Mouse (Mus musculus) ES-E14 (cell line): ENCODE results near the gene Ctla2a. TPM values are rescaled to one million over a fixed set of nuclear protein-coding genes. Genes with fewer than 3 reads are reported as not detected.
"Not testable (repeated sequence)": the region's sequence is repeated elsewhere in the genome, so short reads cannot be mapped to it uniquely, and the experiment has no call there.

Experiments used
- DNase-seq: peaks from one replicate; pipeline ENCODE4 v3.0.0-alpha.2; 2013; ENCODE audit warnings: low read depth, low spot score
- H3K27ac ChIP-seq: 2 replicates; pipeline ENCODE4 v1.5.1; 2012; ENCODE audit warnings: low read depth, mild to moderate bottlenecking, low read length, moderate library complexity, mixed read lengths; ENCODE audit not compliant: poor library complexity, insufficient read depth, severe bottlenecking
- H3K36me3 ChIP-seq: 2 replicates; pipeline ENCODE4 v1.6.1; 2012; ENCODE audit warnings: mild to moderate bottlenecking, low read length, moderate library complexity, mixed read lengths; ENCODE audit not compliant: control insufficient read depth, poor library complexity, insufficient read depth, severe bottlenecking
- H3K4me1 ChIP-seq, 2 experiments: fragments of 150-350 bp in 1 of 2; sonication (generic) in 1 of 2; 2 replicates each; pipeline ENCODE4 v1.6.1; 2012; ENCODE audit warnings: low read length in 2 of 2, mild to moderate bottlenecking in 1 of 2, mixed read lengths in 1 of 2; ENCODE audit not compliant: control insufficient read depth in 2 of 2, insufficient read depth in 2 of 2, poor library complexity in 1 of 2
- H3K4me3 ChIP-seq, 2 experiments: fragments of 150-350 bp in 1 of 2; sonication (generic) in 1 of 2; 2 replicates each; pipeline ENCODE4 v1.5.1; 2012; ENCODE audit warnings: low read length in 2 of 2, low read depth in 1 of 2, mild to moderate bottlenecking in 1 of 2, mixed read lengths in 1 of 2; ENCODE audit not compliant: insufficient read depth in 1 of 2, poor library complexity in 1 of 2, severe bottlenecking in 1 of 2
- H3K9ac ChIP-seq: 2 replicates; pipeline ENCODE4 v1.6.1; 2012; ENCODE audit warnings: low read depth, mild to moderate bottlenecking, low read length, mixed read lengths; ENCODE audit not compliant: poor library complexity, insufficient read depth, severe bottlenecking
- H3K9me3 ChIP-seq: fragments of 150-350 bp; sonication (generic); 2 replicates; pipeline ENCODE4 v1.6.1; 2012; ENCODE audit warnings: low read depth, mild to moderate bottlenecking, low read length; ENCODE audit not compliant: control insufficient read depth, insufficient read depth
- CHD2 ChIP-seq: IDR thresholded peaks from 2 replicates; pipeline ENCODE4 v1.6.1; 2014; ENCODE audit warnings: mild to moderate bottlenecking, low read depth, low read length, inconsistent platforms
- HCFC1 ChIP-seq: IDR thresholded peaks from 2 replicates; pipeline ENCODE4 v1.6.1; 2012; ENCODE audit warnings: low read length, inconsistent platforms, borderline replicate concordance; ENCODE audit not compliant: insufficient read depth
- MAFK ChIP-seq: IDR thresholded peaks from 2 replicates; pipeline ENCODE4 v1.6.1; 2014; ENCODE audit warnings: mild to moderate bottlenecking, low read depth, low read length, inconsistent platforms; ENCODE audit not compliant: insufficient read depth
- ZC3H11A ChIP-seq: IDR thresholded peaks from 2 replicates; pipeline ENCODE4 v1.6.1; 2012; ENCODE audit warnings: low read depth, mild to moderate bottlenecking, inconsistent platforms, low read length, borderline replicate concordance
- ZNF384 ChIP-seq: IDR thresholded peaks from 2 replicates; pipeline ENCODE4 v1.6.1; 2012; ENCODE audit warnings: low read depth, low read length, inconsistent platforms
- in situ Hi-C, 2 experiments: fragments of 600-800 bp; cut with MboI; formaldehyde crosslinking; loops; one replicate each; pipeline ENCODE4 v1.15.1; 2025; ENCODE audit warnings: low sequenced_read_pairs in 2 of 2, inconsistent platforms in 1 of 2; ENCODE audit not compliant: unreplicated experiment in 2 of 2
- total RNA-seq: library from RNA; depleted of rRNA; stranded (reverse); fragments of 300-350 nt; gene quantifications from 2 replicates; pipeline ENCODE4 v1.2.3, GENCODE M21; 2012; rRNA removed

Gene Ctla2a
- total RNA-seq, 1 experiment = 10.2 TPM

DNA sequence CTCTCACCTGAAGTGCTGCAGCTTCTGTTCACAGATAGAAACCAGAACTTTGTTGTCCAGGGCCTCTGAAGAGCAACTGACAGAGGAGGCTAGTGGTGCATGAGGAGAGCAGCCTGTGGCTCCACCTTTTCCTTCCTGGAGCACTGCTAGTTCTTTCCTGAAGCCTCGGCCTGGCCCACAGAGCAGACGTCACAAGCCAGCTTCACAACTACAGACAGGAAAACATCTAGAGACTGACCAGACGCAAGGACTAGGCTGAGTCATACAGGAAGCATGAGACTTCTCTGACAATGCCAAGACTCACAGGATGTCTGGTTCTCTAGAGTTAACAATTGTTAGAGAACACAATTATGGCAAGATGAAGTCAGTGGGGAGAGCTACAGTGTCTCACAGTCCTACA, 39.1 kb downstream of the Ctla2a start, which contains the start of gene Ctla2b:
TSS of gene Ctla2b (minus strand) at position 120 of the 400 bp plus-strand sequence.
- TF ChIP-seq HCFC1 = no peak
- TF ChIP-seq CHD2 = no peak
- Histone ChIP-seq H3K4me1 (no peaks in the 10 kb centered on the region), H3K36me3 (no peaks in the 10 kb centered on the region), H3K27ac (no peak within 1 kb of the TSS), H3K9me3 (no peaks in the 10 kb centered on the region), H3K9ac (no peak within 1 kb of the TSS), H3K4me3 (no peak within 1 kb of the TSS)
- no peak for DNase-seq
- in situ Hi-C loops = no loop called here

- H3K9ac ChIP-seq, DNase-seq, in situ Hi-C loops, H3K4me3 ChIP-seq, H3K9me3 ChIP-seq, H3K36me3 ChIP-seq, H3K4me1 ChIP-seq, H3K27ac ChIP-seq: not testable (repeated sequence)
These were observed 39.6 kb downstream of the Ctla2a start, which contains the start of gene Gm49392 for GRCm38 (mm10) chr13:60896794-60897193. TSS of gene Gm49392 (minus strand) at chr13:60896894.

DNA sequence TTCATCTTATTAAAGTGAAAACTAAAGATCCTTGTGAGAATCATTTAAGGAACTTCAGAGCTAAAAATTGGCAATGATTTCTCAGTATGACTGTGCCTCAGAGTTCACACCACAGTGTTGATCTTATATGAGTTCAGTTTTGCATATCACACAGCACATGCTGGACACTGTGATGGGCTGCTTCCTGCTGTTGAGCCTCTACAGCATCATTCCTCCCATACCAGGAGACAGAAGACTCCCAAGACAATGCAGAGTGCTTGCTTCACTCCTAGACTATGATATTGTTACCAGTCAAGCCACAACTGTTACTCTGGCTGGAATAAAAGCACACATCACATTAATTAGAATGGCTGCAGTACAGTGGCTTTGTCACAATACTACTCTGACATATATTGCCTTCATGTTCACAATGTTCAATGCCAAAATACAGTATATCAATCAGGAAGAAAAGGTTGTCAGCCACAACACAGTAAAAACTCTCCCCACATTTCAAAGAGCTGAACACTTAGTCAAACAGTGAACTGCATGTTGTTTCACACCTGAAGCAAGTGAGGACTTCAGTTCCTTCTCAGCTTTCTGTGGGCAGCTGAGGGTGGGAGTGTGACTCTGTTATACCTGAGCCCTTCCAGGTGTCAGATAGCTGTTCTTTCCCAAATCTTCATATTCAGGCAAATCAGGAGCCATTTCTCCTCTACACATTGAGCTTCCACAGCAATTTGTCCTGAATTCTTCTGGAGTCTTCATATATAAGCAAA, 40.8 kb downstream of the Ctla2a start:
- Histone ChIP-seq H3K4me3 (no peak overlapping the region), H3K9ac (no peak overlapping the region), H3K9me3 (no peaks in the 10 kb centered on the region), H3K36me3 (no peaks in the 10 kb centered on the region), H3K27ac (no peak overlapping the region), H3K4me1 (no peaks in the 10 kb centered on the region)
- in situ Hi-C loops = no loop called here
- DNase-seq = no peak
- no peak for TF ChIP-seq ZNF384
- TF ChIP-seq CHD2 = no peak
- TF ChIP-seq MAFK = no peak
- no peak for TF ChIP-seq HCFC1
- TF ChIP-seq ZC3H11A = no peak

GRCm38 (mm10) chr13:60892301-60892700, 44.1 kb downstream of the Ctla2a start:
- no peak overlapping the region for H3K9ac ChIP-seq
- H3K4me1 ChIP-seq = no peaks in the 10 kb centered on the region
- H3K27ac ChIP-seq = no peak overlapping the region
- in situ Hi-C loops = no loop called here
- no peak overlapping the region for H3K4me3 ChIP-seq
- no peaks in the 10 kb centered on the region for H3K9me3 ChIP-seq
- no peak for TF ChIP-seq HCFC1
- no peak for TF ChIP-seq ZNF384
- no peak for TF ChIP-seq MAFK
- no peak for TF ChIP-seq ZC3H11A
- TF ChIP-seq CHD2 = no peak
- no peak for DNase-seq
- H3K36me3 ChIP-seq = no peaks in the 10 kb centered on the region

Other genes with a start within 250 kb of the Ctla2a start
- not detected in 2 replicates for gene BC051665, start 150.3 kb downstream of the Ctla2a start, total RNA-seq
- not detected in 2 replicates for gene Ctsll3, start 133.8 kb downstream of the Ctla2a start, total RNA-seq
- 1.6 and 2.9 TPM in 2 replicates for gene 4930486L24Rik, start 72.2 kb downstream of the Ctla2a start, total RNA-seq
- 0.53 TPM in 1 of 2 replicates, not detected in the other for gene Gm49392, start 39.7 kb downstream of the Ctla2a start, total RNA-seq
- gene Ctla2b, start 39.2 kb downstream of the Ctla2a start, total RNA-seq = 0.67 TPM in 1 of 2 replicates, not detected in the other
- gene Tpbpb, start 31.7 kb downstream of the Ctla2a start, total RNA-seq = not detected in 2 replicates
- gene Gm49393, start 1.0 kb downstream of the Ctla2a start, total RNA-seq = not detected in 2 replicates
- gene Gm49391, start 54 bp downstream of the Ctla2a start, total RNA-seq = 0.26 and 1.5 TPM in 2 replicates
- 0.98 TPM in 1 of 2 replicates, not detected in the other for gene Tpbpa, start 5.4 kb upstream of the Ctla2a start, total RNA-seq
- gene Ctsj, start 69.3 kb upstream of the Ctla2a start, total RNA-seq = 2.4 TPM in 1 of 2 replicates, not detected in the other
- gene Ctsq, start 104.0 kb upstream of the Ctla2a start, total RNA-seq = 0.18 TPM in 1 of 2 replicates, not detected in the other
- gene Ctsr, start 227.6 kb upstream of the Ctla2a start, total RNA-seq = 0.22 TPM in 1 of 2 replicates, not detected in the other